Mouse (Mus musculus): ENCODE results near the gene Hyls1. TPM values are rescaled to one million over a fixed set of nuclear protein-coding genes. Genes with fewer than 3 reads are reported as not detected.

Hyls1 gene
- total and polyA plus RNA-seq, 3 experiments = 10.5 to 10.6 TPM; not detected in 1

- Histone ChIP-seq H3K9ac (ENCODE audit: control insufficient read depth, low read depth, low read length, poor library complexity, severe bottlenecking) (no peak overlapping the region), H3K36me3 (ENCODE audit: control insufficient read depth in 1 of 2, insufficient read depth in 2 of 2, low read length in 2 of 2) (no peaks in the 10 kb centered on the region), H3K4me1 (ENCODE audit: control insufficient read depth in 1 of 2, insufficient read depth in 2 of 2, low read length in 2 of 2) (no peaks in the 10 kb centered on the region), H3K27ac (ENCODE audit: control insufficient read depth, low read depth, low read length) (no peak overlapping the region), H3K9me3 (replicated peaks; ENCODE audit: insufficient read depth, low read length) (no peaks in the 10 kb centered on the region), H3K27me3 (ENCODE audit: control insufficient read depth in 1 of 2, insufficient read depth in 2 of 2, low read length in 2 of 2) (peaks cover 3 to 9% of the 10 kb centered on the region in 2 experiments; a peak in 3 of 4 replicates), H3K79me2 (ENCODE audit: control insufficient read depth, insufficient read depth, low read length, poor library complexity) (no peaks in the 10 kb centered on the region), H3K4me3 (ENCODE audit: control insufficient read depth in 1 of 2, insufficient read depth in 1 of 2, low read depth in 2 of 2, low read length in 2 of 2) (no peak overlapping the region)
- no peak for TF ChIP-seq TAL1 (IDR thresholded peaks at IDR 0.05; ENCODE audit: low read length)
- no peak for TF ChIP-seq MYC (IDR thresholded peaks at IDR 0.05; ENCODE audit: low read depth, low read length)
- TF ChIP-seq ZNF384 (IDR thresholded peaks at IDR 0.05; ENCODE audit: low read depth, low read length) = no peak
- DNase-seq (ENCODE audit: low read depth, low spot score) = no peak
These were observed 53.5 kb downstream of the Hyls1 start for GRCm38 (mm10) chr9:35516711-35517110.

GRCm38 (mm10) chr9:35516182-35516581 lies 54.0 kb downstream of the Hyls1 start:
- Histone ChIP-seq H3K27me3 (ENCODE audit: control insufficient read depth in 1 of 2, insufficient read depth in 2 of 2, low read length in 2 of 2) (peaks cover 2 to 9% of the 10 kb centered on the region in 2 experiments; a peak in 3 of 4 replicates), H3K4me3 (ENCODE audit: control insufficient read depth in 1 of 2, insufficient read depth in 1 of 2, low read depth in 2 of 2, low read length in 2 of 2) (no peak overlapping the region), H3K36me3 (ENCODE audit: control insufficient read depth in 1 of 2, insufficient read depth in 2 of 2, low read length in 2 of 2) (no peaks in the 10 kb centered on the region), H3K27ac (ENCODE audit: control insufficient read depth, low read depth, low read length) (no peak overlapping the region), H3K79me2 (ENCODE audit: control insufficient read depth, insufficient read depth, low read length, poor library complexity) (no peaks in the 10 kb centered on the region), H3K9ac (ENCODE audit: control insufficient read depth, low read depth, low read length, poor library complexity, severe bottlenecking) (no peak overlapping the region), H3K9me3 (replicated peaks; ENCODE audit: insufficient read depth, low read length) (no peaks in the 10 kb centered on the region), H3K4me1 (ENCODE audit: control insufficient read depth in 1 of 2, insufficient read depth in 2 of 2, low read length in 2 of 2) (no peaks in the 10 kb centered on the region)
- no peak for DNase-seq (ENCODE audit: low read depth, low spot score)
- TF ChIP-seq ELF1 (IDR thresholded peaks at IDR 0.05; ENCODE audit: low read depth, low read length) (no peak), E2F4 (IDR thresholded peaks at IDR 0.05; ENCODE audit: borderline replicate concordance, low read depth, low read length) (no peak), POLR2A (IDR thresholded peaks at IDR 0.05; ENCODE audit: control insufficient read depth in 1 of 2, insufficient read depth in 1 of 2, low read depth in 1 of 2, low read length in 2 of 2, poor library complexity in 1 of 2) (no peak), USF1 (IDR thresholded peaks at IDR 0.05; ENCODE audit: low read depth, low read length) (no peak), ZKSCAN1 (IDR thresholded peaks at IDR 0.05; ENCODE audit: low read depth, low read length) (no peak), ETS1 (IDR thresholded peaks at IDR 0.05; ENCODE audit: low read depth, low read length) (no peak), BHLHE40 (IDR thresholded peaks at IDR 0.05; ENCODE audit: borderline replicate concordance, low read depth, low read length) (no peak), TAL1 (IDR thresholded peaks at IDR 0.05; ENCODE audit: low read length) (no peak), MYC (IDR thresholded peaks at IDR 0.05; ENCODE audit: low read depth, low read length) (no peak), RCOR1 (IDR thresholded peaks at IDR 0.05; ENCODE audit: low read depth, low read length) (no peak), EP300 (IDR thresholded peaks at IDR 0.05; ENCODE audit: low read depth in 1 of 2, low read length in 2 of 2) (no peak), MAFK (IDR thresholded peaks at IDR 0.05; ENCODE audit: borderline replicate concordance, low read depth, low read length) (no peak), MEF2A (IDR thresholded peaks at IDR 0.05; ENCODE audit: extremely low read depth, insufficient replicate concordance, low read depth, low read length, poor library complexity, severe bottlenecking) (no peak)

DNA sequence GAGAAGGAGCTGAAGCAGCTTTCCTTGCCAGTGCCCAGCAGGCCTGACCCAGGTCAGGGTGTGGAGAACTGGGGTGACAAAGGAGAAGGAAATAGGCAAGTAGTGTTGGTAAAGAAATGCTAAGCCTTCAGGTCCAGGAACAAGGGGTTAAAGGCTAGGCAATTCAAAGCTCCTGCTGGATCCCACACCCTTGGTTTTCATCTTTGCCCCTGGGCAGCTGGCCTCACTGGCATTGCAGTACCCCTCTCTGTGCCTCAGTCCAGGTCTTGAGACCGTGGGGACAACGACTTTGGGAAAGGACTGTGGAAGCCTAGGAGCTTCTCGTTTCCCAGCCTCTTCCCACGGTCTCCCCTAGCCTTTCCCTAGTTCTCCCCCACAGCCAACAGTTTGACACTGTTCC lies 56.3 kb downstream of the Hyls1 start:
- no peak overlapping the region for H3K9ac ChIP-seq (ENCODE audit: control insufficient read depth, low read depth, low read length, poor library complexity, severe bottlenecking)
- no peak for DNase-seq (ENCODE audit: low read depth, low spot score)
- H3K27ac ChIP-seq (ENCODE audit: control insufficient read depth, low read depth, low read length) = no peak overlapping the region
- H3K79me2 ChIP-seq (ENCODE audit: control insufficient read depth, insufficient read depth, low read length, poor library complexity) = no peaks in the 10 kb centered on the region
- no peaks in the 10 kb centered on the region for H3K4me1 ChIP-seq (ENCODE audit: control insufficient read depth in 1 of 2, insufficient read depth in 2 of 2, low read length in 2 of 2)
- H3K4me3 ChIP-seq (ENCODE audit: control insufficient read depth in 1 of 2, insufficient read depth in 1 of 2, low read depth in 2 of 2, low read length in 2 of 2) = no peak overlapping the region
- H3K9me3 ChIP-seq (replicated peaks; ENCODE audit: insufficient read depth, low read length) = no peaks in the 10 kb centered on the region
- H3K36me3 ChIP-seq (ENCODE audit: control insufficient read depth in 1 of 2, insufficient read depth in 2 of 2, low read length in 2 of 2) = no peaks in the 10 kb centered on the region
- H3K27me3 ChIP-seq (ENCODE audit: control insufficient read depth in 1 of 2, insufficient read depth in 2 of 2, low read length in 2 of 2) = peaks cover 0 to 5% of the 10 kb centered on the region in 2 experiments; a peak in 2 of 4 replicates
- no peak for TF ChIP-seq MEF2A (IDR thresholded peaks at IDR 0.05; ENCODE audit: extremely low read depth, insufficient replicate concordance, low read depth, low read length, poor library complexity, severe bottlenecking)
- TF ChIP-seq SMC3 (IDR thresholded peaks at IDR 0.05; ENCODE audit: low read depth, low read length) = no peak
- no peak for TF ChIP-seq JUND (IDR thresholded peaks at IDR 0.05; ENCODE audit: low read depth, low read length)
- no peak for TF ChIP-seq MAX (IDR thresholded peaks at IDR 0.05; ENCODE audit: low read length)
- no peak for TF ChIP-seq MYC (IDR thresholded peaks at IDR 0.05; ENCODE audit: low read depth, low read length)
- no peak for TF ChIP-seq TAL1 (IDR thresholded peaks at IDR 0.05; ENCODE audit: low read length)
- TF ChIP-seq USF2 (IDR thresholded peaks at IDR 0.05; ENCODE audit: borderline replicate concordance in 1 of 2, insufficient read depth in 1 of 2, low read depth in 1 of 2, low read length in 2 of 2) = no peak
- no peak for TF ChIP-seq ETS1 (IDR thresholded peaks at IDR 0.05; ENCODE audit: low read depth, low read length)
- no peak for TF ChIP-seq ZNF384 (IDR thresholded peaks at IDR 0.05; ENCODE audit: low read depth, low read length)
- no peak for TF ChIP-seq TBP (IDR thresholded peaks at IDR 0.05; ENCODE audit: low read depth, low read length)
- TF ChIP-seq MAZ (IDR thresholded peaks at IDR 0.05; ENCODE audit: low read depth, low read length) = no peak
- no peak for TF ChIP-seq MAFK (IDR thresholded peaks at IDR 0.05; ENCODE audit: borderline replicate concordance, low read depth, low read length)
- TF ChIP-seq UBTF (IDR thresholded peaks at IDR 0.05; ENCODE audit: borderline replicate concordance, insufficient read depth, low read depth, low read length) = no peak
- no peak for TF ChIP-seq TCF12 (IDR thresholded peaks at IDR 0.05; ENCODE audit: low read depth, low read length)
- no peak for TF ChIP-seq CHD1 (IDR thresholded peaks at IDR 0.05; ENCODE audit: low read depth, low read length)
- TF ChIP-seq GATA1 (IDR thresholded peaks at IDR 0.05; ENCODE audit: low read depth, low read length) = no peak
- no peak for TF ChIP-seq MYB (IDR thresholded peaks at IDR 0.05; ENCODE audit: low read depth, low read length)
